In genomic region chr1:181211403-181211919, GRCm38 (mm10) we compare ENCODE assay signal across 8 mouse cellular contexts. TPM values are rescaled to one million over a fixed set of nuclear protein-coding genes. Genes with fewer than 3 reads are reported as not detected.
DNase-seq lines count a peak whose midpoint lies in the region; ATAC-seq and TF ChIP-seq lines count a peak whose summit lies in the region.

No protein-coding gene starts in this region.

- H3K27me3 ChIP-seq in kidney, embryonic 15.5 days: no peaks in the 10 kb centered on the region
- no peaks in the 10 kb centered on the region for H3K27me3 ChIP-seq in G1E (ENCODE audit: insufficient read depth, low read length)
- H3K27me3 ChIP-seq in embryonic facial prominence, embryonic 13.5 days: no peaks in the 10 kb centered on the region
- H3K27me3 ChIP-seq in hindbrain, postnatal 0 days (ENCODE audit: insufficient read depth, low read length): no peaks in the 10 kb centered on the region

- peaks cover 23% of the 10 kb centered on the region for H3K4me1 ChIP-seq in kidney, embryonic 15.5 days
- H3K4me1 ChIP-seq in G1E (ENCODE audit: insufficient read depth, low read depth, low read length): peaks cover 50% of the 10 kb centered on the region
- H3K4me1 ChIP-seq in embryonic facial prominence, embryonic 13.5 days: peaks cover 24% of the 10 kb centered on the region
- peaks cover 6% of the 10 kb centered on the region for H3K4me1 ChIP-seq in hindbrain, postnatal 0 days (ENCODE audit: insufficient read depth, low read length)

- peaks cover 18% of the 10 kb centered on the region for H3K36me3 ChIP-seq in kidney, embryonic 15.5 days
- peaks cover 34% of the 10 kb centered on the region for H3K36me3 ChIP-seq in G1E (replicated peaks)
- peaks cover 12% of the 10 kb centered on the region for H3K36me3 ChIP-seq in embryonic facial prominence, embryonic 13.5 days
- H3K36me3 ChIP-seq in hindbrain, postnatal 0 days (ENCODE audit: insufficient read depth, low read length): peaks cover 3% of the 10 kb centered on the region; the same call in 1 of the 2 replicates

- ATAC-seq in kidney, embryonic 15.5 days (replicated peaks; ENCODE audit: low FRiP score): peak; percentile 53
- ATAC-seq in G1E (ENCODE audit: extremely low read depth, insufficient number of reproducible peaks, low FRiP score, poor library complexity, severe bottlenecking): no peak
- ATAC-seq in embryonic facial prominence, embryonic 13.5 days (ENCODE audit: insufficient number of reproducible peaks, insufficient read depth, low FRiP score, low TSS enrichment, low read depth): 0 out of 2 replicates have a peak, but pooled peaks have one; percentile 15
- ATAC-seq in hindbrain, postnatal 0 days: peak; percentile 49
- no peak for ATAC-seq in monocyte, adult 5-6 weeks (replicated peaks; ENCODE audit: insufficient number of reproducible peaks, low FRiP score, low TSS enrichment, poor library complexity, severe bottlenecking)

- no peak for TF ChIP-seq CTCF in G1E (IDR thresholded peaks at IDR 0.05; ENCODE audit: low read depth, low read length)
- TF ChIP-seq CTCF in hindbrain, postnatal 0 days (IDR thresholded peaks at IDR 0.05; ENCODE audit: low read depth): no peak

- peak overlapping the region; percentile 95 for H3K27ac ChIP-seq in kidney, embryonic 15.5 days
- H3K27ac ChIP-seq in embryonic facial prominence, embryonic 13.5 days: peak overlapping the region; percentile 91
- H3K27ac ChIP-seq in hindbrain, postnatal 0 days: peak overlapping the region; percentile 93

- 0% methylated on average over 19 of the region's 72 CpGs for WGBS in kidney, embryonic 15.5 days
- WGBS in embryonic facial prominence, embryonic 13.5 days: under 1% methylated on average over 35 of the region's 72 CpGs
- WGBS in hindbrain, postnatal 0 days: 2% methylated on average over 24 of the region's 72 CpGs

- peak overlapping the region; percentile 97 for H3K9ac ChIP-seq in kidney, embryonic 15.5 days
- H3K9ac ChIP-seq in embryonic facial prominence, embryonic 13.5 days: peak overlapping the region; percentile 97
- peak overlapping the region; percentile 99 for H3K9ac ChIP-seq in hindbrain, postnatal 0 days (replicated peaks; ENCODE audit: low read length)

- no peak for DNase-seq in kidney, adult 11 months
- DNase-seq in G1E (ENCODE audit: low spot score): no peak
- peak; percentile 36 for DNase-seq in hindbrain, postnatal 0 days (ENCODE audit: low spot score)
- DNase-seq in lung, postnatal 10 days: peak; percentile 54
- no peak for DNase-seq in right cerebral cortex, postnatal 36 days (ENCODE audit: low spot score in 2 of 2)

- H3K9me3 ChIP-seq in kidney, embryonic 15.5 days (replicated peaks): no peaks in the 10 kb centered on the region
- no peaks in the 10 kb centered on the region for H3K9me3 ChIP-seq in G1E (replicated peaks)
- H3K9me3 ChIP-seq in embryonic facial prominence, embryonic 13.5 days: no peaks in the 10 kb centered on the region
- no peaks in the 10 kb centered on the region for H3K9me3 ChIP-seq in hindbrain, postnatal 0 days (ENCODE audit: low read length)

- H3K4me2 ChIP-seq in kidney, embryonic 15.5 days: peak overlapping the region; percentile 84
- peak overlapping the region; percentile 86 for H3K4me2 ChIP-seq in embryonic facial prominence, embryonic 13.5 days
- H3K4me2 ChIP-seq in hindbrain, postnatal 0 days (ENCODE audit: low read depth, low read length): peak overlapping the region; percentile 86

- peak overlapping the region; percentile 95 for H3K4me3 ChIP-seq in kidney, embryonic 15.5 days (replicated peaks)
- H3K4me3 ChIP-seq in G1E (ENCODE audit: low read depth, low read length): peak overlapping the region; percentile 87
- H3K4me3 ChIP-seq in embryonic facial prominence, embryonic 13.5 days: peak overlapping the region; percentile 100
- H3K4me3 ChIP-seq in hindbrain, postnatal 0 days (ENCODE audit: low read length): peak overlapping the region; percentile 97

RNA-seq across cellular contexts. Expression of gene Wdr26, which starts 0.3 kb away (rescaled TPM):
- 36.2 and 38.7 TPM in 2 replicates for polyA plus RNA-seq in kidney, embryonic 15.5 days (2015; fragmentation: Nextera tagmentation; extraction: Ambion mirVana)
- 239 and 297 TPM in 2 replicates for total RNA-seq in G1E (2014; fragmentation: Nextera tagmentation)
- total RNA-seq in G1E (2017): 96.4 and 101 TPM in 2 replicates
- polyA plus RNA-seq in G1E (2012): 28.1 and 39.9 TPM in 2 replicates
- 41.5 and 43.6 TPM in 2 replicates for polyA plus RNA-seq in embryonic facial prominence, embryonic 13.5 days (2015; fragmentation: Nextera tagmentation; extraction: Ambion mirVana)
- 40.1 and 47.0 TPM in 2 replicates for total RNA-seq in hindbrain, postnatal 0 days (2014; rRNA removed)
- polyA plus RNA-seq in hindbrain, postnatal 0 days (2015; fragmentation: Nextera tagmentation; extraction: Ambion mirVana): 45.3 and 47.4 TPM in 2 replicates
- total RNA-seq in monocyte, adult 5-6 weeks (2017): 228 to 273 TPM (median 242 TPM) in 3 replicates

Comparison
In these comparisons a context has a peak if more than half of its experiments do, and no peak if none do; other contexts are left out.
1. ATAC-seq: peak in kidney, embryonic 15.5 days (single experiment), embryonic facial prominence, embryonic 13.5 days (single experiment) and hindbrain, postnatal 0 days (single experiment); none in G1E (single experiment) and monocyte, adult 5-6 weeks (single experiment).
2. DNase-seq: peak in hindbrain, postnatal 0 days (single experiment) and lung, postnatal 10 days (single experiment); none in kidney, adult 11 months (single experiment), G1E (single experiment) and right cerebral cortex, postnatal 36 days (0 of 2).
3. Peak in every context shown above with its lines, with median percentiles within 50 percentile points of each other: H3K27ac ChIP-seq, H3K4me2 ChIP-seq, H3K4me3 ChIP-seq and H3K9ac ChIP-seq.